Mouse (Mus musculus): ENCODE data around the gene Trim11. TPM values are rescaled to one million over a fixed set of nuclear protein-coding genes. Genes with fewer than 3 reads are reported as not detected.
A peak's percentile ranks its signal among the peaks of the same experiment; 100 is the strongest.

The Trim11 gene
- total RNA-seq, 1 experiment = 29.6 TPM

DNA sequence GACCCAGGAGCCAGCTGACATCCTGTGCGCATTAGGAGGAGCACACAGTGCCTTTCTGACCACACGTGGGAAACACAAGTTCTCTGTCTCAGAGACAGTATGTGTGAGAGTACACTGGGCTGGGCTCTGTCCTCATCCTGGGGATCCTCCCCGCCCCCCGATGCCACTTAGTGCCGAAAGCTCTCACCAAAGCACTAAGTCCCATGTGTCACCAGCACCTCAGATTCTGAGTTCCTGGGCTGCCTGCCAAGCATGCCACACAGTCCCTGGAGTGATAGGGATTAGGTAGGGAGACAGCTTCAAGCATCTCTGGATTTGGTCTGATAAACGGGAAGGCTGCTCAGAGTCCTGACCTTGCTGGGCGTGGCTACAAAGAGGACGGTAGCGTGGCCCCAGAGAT is 12.9 kb downstream of the Trim11 start:
- Histone ChIP-seq H3K9ac (ENCODE audit: insufficient read depth, low read depth, low read length, poor library complexity, severe bottlenecking) (no peak overlapping the region), H3K36me3 (ENCODE audit: control insufficient read depth, insufficient read depth, low read length, poor library complexity, severe bottlenecking) (peaks cover 28% of the 10 kb centered on the region), H3K9me3 (ENCODE audit: control insufficient read depth, insufficient read depth, low read depth, low read length) (no peaks in the 10 kb centered on the region), H3K4me1 (ENCODE audit: control insufficient read depth in 2 of 2, insufficient read depth in 2 of 2, low read length in 2 of 2, poor library complexity in 1 of 2) (peaks cover 0 to 3% of the 10 kb centered on the region in 2 experiments; a peak in 1 of 4 replicates), H3K27ac (ENCODE audit: insufficient read depth, low read depth, low read length, poor library complexity, severe bottlenecking) (no peak overlapping the region), H3K4me3 (ENCODE audit: insufficient read depth in 1 of 2, low read depth in 1 of 2, low read length in 2 of 2, poor library complexity in 1 of 2, severe bottlenecking in 1 of 2) (no peak overlapping the region)
- no peak for TF ChIP-seq HCFC1 (IDR thresholded peaks at IDR 0.05; ENCODE audit: borderline replicate concordance, insufficient read depth, low read length)
- TF ChIP-seq ZNF384 (IDR thresholded peaks at IDR 0.05; ENCODE audit: low read depth, low read length) = no peak
- no peak for TF ChIP-seq CHD2 (IDR thresholded peaks at IDR 0.05; ENCODE audit: low read depth, low read length)
- no peak for TF ChIP-seq ZC3H11A (IDR thresholded peaks at IDR 0.05; ENCODE audit: borderline replicate concordance, low read depth, low read length)
- no peak for TF ChIP-seq MAFK (IDR thresholded peaks at IDR 0.05; ENCODE audit: insufficient read depth, low read depth, low read length)
- in situ Hi-C loops (cut with MboI; ENCODE audit: low sequenced_read_pairs in 2 of 2, unreplicated experiment in 2 of 2) = no loop called here
- no peak for DNase-seq (ENCODE audit: low read depth, low spot score)

DNA sequence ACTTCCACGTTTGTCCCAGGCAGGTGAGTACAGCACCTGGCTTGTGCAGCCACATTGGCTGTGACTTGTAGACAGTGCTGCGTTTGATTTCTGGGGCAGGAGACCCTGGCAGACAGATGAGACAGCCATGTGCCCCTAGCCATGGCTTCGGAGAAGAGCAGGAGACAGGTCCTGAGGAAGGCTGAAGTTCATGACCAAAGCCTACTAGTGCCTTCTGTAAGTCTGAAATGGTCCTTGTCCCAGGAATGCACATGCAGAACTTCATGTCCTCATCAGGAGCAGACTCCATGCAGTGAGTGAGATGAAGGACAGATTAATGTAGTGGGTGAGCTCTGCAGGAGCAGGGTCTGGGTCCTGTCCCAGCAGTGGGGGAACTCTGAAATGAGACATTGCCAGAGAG is 14.0 kb downstream of the Trim11 start:
- DNase-seq (ENCODE audit: low read depth, low spot score) = no peak
- Histone ChIP-seq H3K36me3 (ENCODE audit: control insufficient read depth, insufficient read depth, low read length, poor library complexity, severe bottlenecking) (peaks cover 19% of the 10 kb centered on the region), H3K9me3 (ENCODE audit: control insufficient read depth, insufficient read depth, low read depth, low read length) (no peaks in the 10 kb centered on the region), H3K4me3 (ENCODE audit: insufficient read depth in 1 of 2, low read depth in 1 of 2, low read length in 2 of 2, poor library complexity in 1 of 2, severe bottlenecking in 1 of 2) (no peak overlapping the region), H3K9ac (ENCODE audit: insufficient read depth, low read depth, low read length, poor library complexity, severe bottlenecking) (no peak overlapping the region), H3K27ac (ENCODE audit: insufficient read depth, low read depth, low read length, poor library complexity, severe bottlenecking) (no peak overlapping the region), H3K4me1 (ENCODE audit: control insufficient read depth in 2 of 2, insufficient read depth in 2 of 2, low read length in 2 of 2, poor library complexity in 1 of 2) (peaks cover 0 to 3% of the 10 kb centered on the region in 2 experiments; a peak in 1 of 4 replicates)
- TF ChIP-seq ZNF384 (IDR thresholded peaks at IDR 0.05; ENCODE audit: low read depth, low read length) (no peak), CHD2 (IDR thresholded peaks at IDR 0.05; ENCODE audit: low read depth, low read length) (no peak)
- in situ Hi-C loops (cut with MboI; ENCODE audit: low sequenced_read_pairs in 2 of 2, unreplicated experiment in 2 of 2) = no loop called here

DNA sequence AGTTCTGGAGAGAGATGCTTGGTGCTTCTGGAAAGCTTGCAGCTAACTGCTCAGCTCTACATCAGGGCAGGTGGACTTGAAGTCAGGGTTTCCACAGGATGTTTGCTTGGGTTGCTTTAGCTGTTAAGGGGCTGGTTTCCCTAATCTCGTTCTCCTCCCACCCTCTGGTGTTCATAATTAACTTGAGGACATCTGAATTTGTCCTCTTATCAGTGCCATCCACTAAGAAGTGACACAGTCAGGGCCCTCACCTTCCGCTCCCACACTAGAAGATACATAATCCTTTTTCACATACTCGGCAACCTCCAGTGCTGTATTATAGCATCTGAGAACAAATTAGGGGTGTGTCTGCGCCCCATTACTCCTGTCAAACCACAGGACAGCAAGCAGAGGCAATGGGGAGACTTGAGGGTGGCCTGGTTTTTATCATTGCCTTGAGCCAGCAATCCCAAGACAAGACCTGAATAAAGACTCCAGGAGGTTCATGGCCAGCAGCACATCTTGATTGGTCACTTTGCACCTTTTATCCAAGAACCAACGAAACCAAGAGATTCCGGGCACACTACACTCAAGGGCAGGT is 15.3 kb downstream of the Trim11 start:
- TF ChIP-seq CHD2 (IDR thresholded peaks at IDR 0.05; ENCODE audit: low read depth, low read length) = no peak
- no peak for TF ChIP-seq ZNF384 (IDR thresholded peaks at IDR 0.05; ENCODE audit: low read depth, low read length)
- TF ChIP-seq MAFK (IDR thresholded peaks at IDR 0.05; ENCODE audit: insufficient read depth, low read depth, low read length) = no peak
- TF ChIP-seq HCFC1 (IDR thresholded peaks at IDR 0.05; ENCODE audit: borderline replicate concordance, insufficient read depth, low read length) = no peak
- no peak for TF ChIP-seq ZC3H11A (IDR thresholded peaks at IDR 0.05; ENCODE audit: borderline replicate concordance, low read depth, low read length)
- Histone ChIP-seq H3K4me3 (ENCODE audit: insufficient read depth in 1 of 2, low read depth in 1 of 2, low read length in 2 of 2, poor library complexity in 1 of 2, severe bottlenecking in 1 of 2) (no peak overlapping the region), H3K27ac (ENCODE audit: insufficient read depth, low read depth, low read length, poor library complexity, severe bottlenecking) (no peak overlapping the region), H3K4me1 (ENCODE audit: control insufficient read depth in 2 of 2, insufficient read depth in 2 of 2, low read length in 2 of 2, poor library complexity in 1 of 2) (no peaks in the 10 kb centered on the region; a peak in 1 of 4 replicates), H3K9ac (ENCODE audit: insufficient read depth, low read depth, low read length, poor library complexity, severe bottlenecking) (no peak overlapping the region), H3K9me3 (ENCODE audit: control insufficient read depth, insufficient read depth, low read depth, low read length) (no peaks in the 10 kb centered on the region), H3K36me3 (ENCODE audit: control insufficient read depth, insufficient read depth, low read length, poor library complexity, severe bottlenecking) (peaks cover 12% of the 10 kb centered on the region)
- in situ Hi-C loops (cut with MboI; ENCODE audit: low sequenced_read_pairs in 2 of 2, unreplicated experiment in 2 of 2) = no loop called here
- no peak for DNase-seq (ENCODE audit: low read depth, low spot score)

DNA sequence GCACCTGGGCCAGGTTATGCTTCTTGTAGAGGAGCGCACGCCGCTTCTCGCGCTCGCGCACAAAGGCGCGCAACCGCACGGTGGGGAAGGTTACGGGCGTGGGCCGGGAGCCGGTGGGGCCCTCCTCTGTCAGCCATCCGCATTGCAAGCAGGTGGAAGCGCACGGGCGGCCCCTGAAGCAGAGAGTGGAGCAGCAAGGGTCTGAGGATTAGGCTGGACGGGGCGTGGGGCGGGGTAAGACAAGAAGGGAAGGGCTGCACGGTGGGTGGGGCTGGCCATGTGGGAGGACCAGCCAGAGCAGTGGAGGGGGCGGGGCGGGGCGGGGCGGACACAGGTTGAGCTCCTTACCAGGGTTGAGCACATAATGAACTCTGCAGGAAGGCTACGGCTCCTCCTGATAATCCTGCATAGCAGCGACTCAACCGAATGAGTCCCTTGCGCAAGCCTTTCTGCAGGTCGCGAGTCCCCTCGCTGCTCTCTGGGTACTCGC is 16.5 kb downstream of the Trim11 start:
- DNase-seq (ENCODE audit: low read depth, low spot score) = peak; percentile 56
- H3K27ac ChIP-seq (ENCODE audit: insufficient read depth, low read depth, low read length, poor library complexity, severe bottlenecking) = no peak overlapping the region
- in situ Hi-C loops (cut with MboI; ENCODE audit: low sequenced_read_pairs in 2 of 2, unreplicated experiment in 2 of 2) = no loop called here
- H3K4me3 ChIP-seq (ENCODE audit: insufficient read depth in 1 of 2, low read depth in 1 of 2, low read length in 2 of 2, poor library complexity in 1 of 2, severe bottlenecking in 1 of 2) = peak overlapping the region; percentile 17 to 18; a peak in 3 of 4 replicates
- no peaks in the 10 kb centered on the region; a peak in 1 of 4 replicates for H3K4me1 ChIP-seq (ENCODE audit: control insufficient read depth in 2 of 2, insufficient read depth in 2 of 2, low read length in 2 of 2, poor library complexity in 1 of 2)
- TF ChIP-seq MAFK (IDR thresholded peaks at IDR 0.05; ENCODE audit: insufficient read depth, low read depth, low read length) (no peak), HCFC1 (IDR thresholded peaks at IDR 0.05; ENCODE audit: borderline replicate concordance, insufficient read depth, low read length) (no peak), ZNF384 (IDR thresholded peaks at IDR 0.05; ENCODE audit: low read depth, low read length) (no peak), CHD2 (IDR thresholded peaks at IDR 0.05; ENCODE audit: low read depth, low read length) (no peak), ZC3H11A (IDR thresholded peaks at IDR 0.05; ENCODE audit: borderline replicate concordance, low read depth, low read length) (no peak)
- H3K9me3 ChIP-seq (ENCODE audit: control insufficient read depth, insufficient read depth, low read depth, low read length) = no peaks in the 10 kb centered on the region
- no peak overlapping the region for H3K9ac ChIP-seq (ENCODE audit: insufficient read depth, low read depth, low read length, poor library complexity, severe bottlenecking)
- 0 out of 2 replicates have a peak, but pooled peaks cover 3% of the 10 kb centered on the region for H3K36me3 ChIP-seq (ENCODE audit: control insufficient read depth, insufficient read depth, low read length, poor library complexity, severe bottlenecking)

Measured in ES-E14 (cell line).